Mouse (Mus musculus): ENCODE data around the gene Alkbh6. TPM values are rescaled to one million over a fixed set of nuclear protein-coding genes. Genes with fewer than 3 reads are reported as not detected.
A peak's percentile ranks its signal among the peaks of the same experiment; 100 is the strongest.

Gene Alkbh6
- total RNA-seq, 2 experiments from 2014 or later: 54.2 to 57.2 TPM

DNA sequence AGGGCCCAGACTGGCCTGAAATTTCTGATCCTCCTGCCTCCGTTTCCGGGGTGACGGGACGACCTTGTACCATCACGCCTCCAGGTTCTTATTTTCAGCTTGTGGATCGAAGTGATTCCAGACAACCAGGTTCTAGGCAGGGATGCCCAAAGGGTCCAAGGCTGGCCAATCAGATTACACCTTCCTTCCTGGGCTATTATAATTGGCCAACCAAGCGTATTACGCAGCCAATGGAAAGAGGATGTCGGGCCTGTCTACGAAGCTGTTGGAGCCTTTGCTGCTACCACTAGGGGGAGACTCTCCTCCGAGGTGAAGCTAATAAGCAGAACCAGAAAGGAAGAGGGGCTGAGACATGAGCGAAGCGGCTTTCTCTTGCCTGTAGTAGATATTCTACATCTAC, 23.4 kb downstream of the Alkbh6 start:
- peak; percentile 86 to 87 for DNase-seq

DNA sequence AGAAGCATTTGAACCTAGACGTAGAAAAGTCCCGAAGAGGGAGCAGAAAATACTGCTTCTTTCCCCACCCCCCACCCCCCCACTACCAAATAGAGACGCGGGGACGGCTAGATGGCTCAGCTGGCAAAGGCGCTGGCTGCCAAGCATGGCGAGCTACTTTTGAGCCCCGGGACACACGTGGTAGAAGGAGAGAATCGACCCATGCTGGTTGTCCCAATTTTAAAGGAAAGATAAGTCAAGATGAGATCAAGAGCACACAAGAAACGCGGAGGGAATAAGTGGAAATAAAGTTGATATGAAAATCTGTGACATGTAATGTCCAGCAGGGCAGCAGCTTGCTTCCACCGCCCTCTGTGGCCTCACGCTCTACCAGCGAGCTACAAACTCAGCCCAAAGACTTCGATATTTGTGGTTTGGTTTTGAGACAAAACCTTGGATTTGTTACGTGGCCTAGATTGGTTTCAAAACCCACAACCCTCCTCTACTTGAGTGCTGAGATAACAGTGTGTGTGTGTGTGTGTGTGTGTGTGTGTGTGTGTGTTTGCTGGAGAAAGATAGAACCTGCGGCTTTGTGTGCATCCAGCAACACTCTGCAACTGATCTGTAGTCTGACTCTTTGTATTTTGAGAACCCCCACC, 24.2 kb downstream of the Alkbh6 start:
- no peak for DNase-seq

DNA sequence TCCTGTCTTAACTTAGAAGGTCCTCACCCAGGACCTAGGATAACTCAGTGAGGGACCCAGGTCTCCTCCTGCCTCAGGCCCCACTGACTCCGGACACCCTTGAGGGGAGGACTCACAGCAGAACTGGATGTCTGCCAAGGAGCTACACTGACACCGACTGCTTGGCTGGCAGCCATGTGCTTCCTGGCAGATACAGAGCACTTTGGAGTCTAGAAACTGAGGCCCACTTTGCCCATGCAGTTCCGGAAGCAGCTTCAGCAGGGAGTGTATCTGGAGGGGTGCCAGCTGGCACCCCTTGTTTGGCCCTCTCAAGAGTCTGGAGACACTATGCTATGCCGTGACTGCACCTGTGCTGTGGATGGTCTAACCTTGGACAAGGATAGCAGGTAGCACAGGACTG, 24.9 kb downstream of the Alkbh6 start:
- DNase-seq: peak; percentile 53 to 58

DNA sequence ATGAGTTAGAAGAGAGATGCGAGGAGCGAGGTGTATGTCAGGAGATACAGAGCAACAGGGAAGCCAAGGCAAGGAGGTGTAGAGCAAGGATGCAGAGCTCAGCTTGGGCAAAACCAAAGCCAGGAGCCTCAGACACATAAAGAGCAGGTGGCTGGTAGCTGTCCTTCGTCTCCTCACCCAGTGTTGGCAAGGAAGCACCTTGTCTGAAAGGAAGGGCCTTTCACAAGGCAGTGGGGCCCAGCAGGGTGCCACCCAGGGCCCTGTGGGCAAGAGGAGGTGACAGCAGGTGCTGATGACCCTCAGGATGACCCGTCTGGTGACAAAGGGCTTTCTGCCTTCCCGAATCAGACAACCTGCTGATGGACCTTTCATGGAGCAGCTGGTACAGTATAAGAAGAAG, 26.0 kb downstream of the Alkbh6 start:
- no peak for DNase-seq

DNA sequence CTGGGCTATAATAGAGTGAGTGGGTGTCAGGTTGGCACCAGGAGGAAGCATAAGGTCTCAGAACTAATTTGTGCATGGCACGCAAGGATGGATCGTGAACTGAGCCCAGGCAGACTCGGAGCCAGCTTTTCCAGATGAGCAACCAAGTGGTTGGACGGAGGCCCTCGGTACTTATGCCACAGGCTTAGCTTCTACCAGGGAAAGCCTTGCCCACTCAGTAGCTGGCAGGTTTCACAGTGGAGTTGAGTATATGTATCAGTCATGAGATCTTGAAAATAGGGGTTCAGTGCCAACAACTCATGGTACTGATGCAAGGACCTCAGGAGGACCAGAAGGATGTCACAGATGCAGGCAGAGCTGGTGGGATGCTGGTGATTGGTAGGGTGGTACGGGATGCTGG, 27.2 kb downstream of the Alkbh6 start:
- DNase-seq: no peak

DNA sequence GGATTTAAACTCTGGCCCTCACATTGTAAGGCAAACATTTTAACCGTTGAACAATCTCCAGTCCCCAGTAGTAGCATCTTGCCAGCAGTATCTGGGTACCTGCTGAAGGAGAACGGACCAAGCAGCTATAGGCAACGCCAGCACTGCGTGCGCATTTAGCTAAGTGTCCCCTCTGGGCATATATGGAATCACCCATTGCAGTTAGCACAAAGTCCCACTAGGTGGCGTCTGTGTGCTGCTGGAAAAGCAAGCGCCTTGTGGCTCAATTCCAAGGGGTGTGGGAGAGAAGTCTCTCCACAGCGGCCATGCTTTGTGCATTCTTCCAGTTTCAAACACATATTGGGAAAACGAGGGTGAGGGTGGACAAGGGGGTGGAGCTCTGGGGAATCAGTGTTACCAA, 27.9 kb downstream of the Alkbh6 start:
- DNase-seq: peak; percentile 82 to 85

DNA sequence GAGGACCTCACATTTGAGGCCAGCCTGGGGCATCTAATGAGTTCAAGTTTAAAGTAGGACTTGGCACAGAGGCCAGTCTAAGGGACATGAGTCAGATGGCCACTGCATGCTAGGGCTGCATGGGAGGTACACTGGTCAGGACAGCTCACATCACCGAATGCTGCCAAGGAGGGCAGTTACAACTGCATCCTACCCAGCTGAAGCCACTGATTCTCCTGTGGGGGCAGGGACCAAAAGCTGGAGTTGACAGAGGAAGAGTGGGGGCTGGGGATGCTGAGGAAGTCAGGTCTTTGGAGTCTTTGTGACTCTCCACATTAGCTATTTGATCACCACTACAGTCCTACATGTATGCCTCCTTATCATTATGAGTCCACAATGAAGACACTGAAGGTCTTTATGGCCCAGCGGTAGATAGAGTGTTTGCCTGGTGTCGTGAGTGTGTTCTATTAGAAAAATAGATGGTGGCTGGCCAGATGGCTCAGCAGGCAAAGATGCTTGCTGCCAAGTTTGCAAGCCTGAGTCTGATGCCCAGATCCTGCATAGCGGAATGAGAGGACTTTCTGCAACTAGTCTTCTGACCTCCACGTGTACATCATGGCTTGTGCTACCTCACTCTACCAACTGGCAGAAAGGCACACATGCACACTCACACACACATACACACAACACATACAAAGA, 31.1 kb downstream of the Alkbh6 start:
- no peak for DNase-seq

DNA sequence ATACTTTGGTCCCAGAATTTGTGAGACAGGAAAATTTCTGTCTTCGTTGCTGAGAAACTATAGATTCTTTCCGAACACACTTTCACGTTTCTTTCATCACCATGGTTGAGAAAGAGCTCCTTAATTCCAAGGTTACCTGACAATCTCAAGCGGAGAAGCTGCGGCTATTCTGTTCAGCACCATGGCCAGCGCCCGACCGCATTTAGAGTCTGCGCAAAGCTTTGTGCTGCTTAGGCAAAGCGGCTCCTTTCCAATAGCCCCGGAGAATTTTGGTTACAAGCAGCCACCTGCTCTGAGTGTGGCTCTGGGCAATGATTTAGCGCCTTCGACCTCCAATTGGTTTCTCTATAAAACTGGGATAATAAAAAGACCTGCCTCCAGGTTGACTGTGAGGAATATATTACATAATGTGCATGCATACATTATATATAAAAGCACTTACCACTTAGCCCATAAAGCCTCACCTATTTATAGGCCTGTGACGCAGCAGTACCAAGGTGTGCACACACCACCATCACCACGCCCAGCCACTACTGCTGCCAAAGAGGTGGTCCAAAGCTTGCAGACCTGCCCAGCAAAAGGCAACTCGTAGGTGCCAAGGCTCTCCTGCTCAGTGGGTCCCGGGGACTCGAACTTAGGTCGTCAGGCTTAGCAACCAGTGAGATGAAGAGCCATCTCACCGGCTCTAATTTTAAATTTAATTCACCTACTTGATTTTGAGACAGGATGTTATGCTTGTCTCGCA, 38.3 kb downstream of the Alkbh6 start:
- no peak for DNase-seq

DNA sequence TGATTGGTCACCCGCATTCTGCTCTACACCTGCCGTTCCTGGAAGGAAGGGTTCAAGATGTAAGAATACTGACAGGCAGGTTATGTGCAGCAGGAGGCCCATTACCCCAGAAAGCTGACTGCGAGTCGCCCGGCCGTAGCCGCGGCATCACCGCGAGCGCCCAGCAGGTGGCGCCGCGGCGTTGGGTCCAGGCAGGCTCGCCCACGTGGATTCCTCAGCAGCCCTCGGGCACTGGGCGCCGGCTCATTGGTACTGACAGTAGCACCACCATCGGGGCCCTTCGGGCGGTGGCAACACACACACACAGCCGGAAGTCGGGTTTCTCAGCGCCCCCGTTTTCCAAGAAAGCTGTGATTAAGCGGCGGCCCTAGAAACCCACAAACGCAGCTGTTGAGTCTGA, 39.3 kb downstream of the Alkbh6 start:
- peak; percentile 62 to 72 for DNase-seq

DNA sequence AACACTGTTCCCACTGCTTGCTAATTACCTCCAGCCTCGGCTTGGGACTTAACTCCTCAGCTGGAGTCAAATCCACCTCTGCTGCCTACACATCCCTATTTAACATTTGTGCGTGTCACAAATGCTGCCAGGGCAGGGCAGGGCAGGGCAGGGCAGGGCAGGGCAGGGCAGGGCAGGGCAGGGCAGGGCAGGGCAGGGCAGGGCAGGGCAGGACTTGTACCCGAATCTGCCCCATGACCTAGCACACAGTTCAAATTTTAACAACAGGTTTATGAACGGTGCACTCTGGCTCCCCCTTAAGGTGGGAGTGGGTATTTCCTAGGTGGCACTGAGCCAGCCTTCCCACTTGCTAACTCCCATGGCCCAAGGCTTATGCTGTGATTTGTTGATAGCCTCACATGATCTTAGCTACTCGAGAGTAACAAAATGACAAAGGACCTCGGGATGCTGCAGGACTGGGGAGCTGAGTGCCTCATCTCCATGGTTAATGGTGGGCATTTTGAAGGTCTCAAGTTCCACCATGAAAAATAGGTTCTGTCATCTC, 44.8 kb downstream of the Alkbh6 start:
- DNase-seq: peak; percentile 59 to 66

DNA sequence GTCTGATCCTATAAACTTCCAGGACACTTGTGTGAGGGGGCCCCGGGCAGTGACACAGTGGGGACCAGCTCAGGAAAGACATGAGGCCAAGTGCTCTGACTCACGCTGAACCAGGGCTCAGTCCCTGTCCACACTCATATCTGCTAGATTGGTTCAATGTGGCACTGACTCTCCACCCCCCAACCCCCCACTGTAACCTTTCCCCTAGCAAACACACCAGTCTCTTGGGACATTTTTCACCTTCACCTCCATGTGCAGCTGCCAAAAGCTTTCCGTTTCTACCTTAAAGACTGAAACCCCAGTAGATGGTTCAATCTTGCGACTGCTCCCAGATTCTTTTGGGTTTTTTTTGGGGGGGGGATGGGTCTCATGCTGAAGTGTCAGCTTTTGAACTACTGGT, 45.5 kb downstream of the Alkbh6 start:
- no peak for DNase-seq

DNA sequence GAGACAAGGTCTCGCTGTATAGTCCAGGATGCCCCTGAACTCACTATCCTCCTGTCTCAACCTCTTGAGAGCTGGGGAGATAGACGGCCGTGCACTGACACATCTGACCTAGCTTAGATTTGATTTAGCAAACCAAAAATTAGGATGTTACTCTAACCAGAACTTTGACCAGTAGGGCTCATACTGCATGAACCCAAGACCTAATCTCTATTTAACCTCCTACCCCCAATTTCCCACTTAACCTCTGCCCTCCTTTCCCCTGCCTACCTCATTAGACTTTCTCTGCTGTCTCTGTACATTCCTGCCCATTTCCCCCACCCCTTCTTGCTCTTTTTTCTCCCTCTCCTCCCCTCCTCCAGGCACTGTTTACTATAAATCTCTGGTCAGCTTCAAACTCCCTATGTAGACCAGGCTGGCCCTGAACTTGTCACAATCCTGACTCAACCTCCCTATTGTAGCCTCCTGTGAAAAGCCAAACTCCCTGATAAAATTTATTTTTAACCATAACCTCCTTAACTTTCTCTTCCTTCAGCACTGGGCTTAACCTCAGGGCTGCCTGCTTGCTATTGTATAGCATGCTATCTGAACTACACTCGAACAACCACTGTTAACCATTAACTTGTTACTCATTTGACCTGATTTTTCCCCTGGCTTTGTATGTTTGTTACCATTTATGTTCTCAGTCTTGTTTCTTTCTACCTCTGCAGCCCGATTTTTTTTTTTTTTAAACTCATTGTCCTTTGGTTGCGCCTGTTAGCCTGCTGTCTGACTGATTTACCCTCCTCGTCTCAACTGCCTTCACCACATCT, 50.1 kb downstream of the Alkbh6 start:
- DNase-seq: no peak

DNA sequence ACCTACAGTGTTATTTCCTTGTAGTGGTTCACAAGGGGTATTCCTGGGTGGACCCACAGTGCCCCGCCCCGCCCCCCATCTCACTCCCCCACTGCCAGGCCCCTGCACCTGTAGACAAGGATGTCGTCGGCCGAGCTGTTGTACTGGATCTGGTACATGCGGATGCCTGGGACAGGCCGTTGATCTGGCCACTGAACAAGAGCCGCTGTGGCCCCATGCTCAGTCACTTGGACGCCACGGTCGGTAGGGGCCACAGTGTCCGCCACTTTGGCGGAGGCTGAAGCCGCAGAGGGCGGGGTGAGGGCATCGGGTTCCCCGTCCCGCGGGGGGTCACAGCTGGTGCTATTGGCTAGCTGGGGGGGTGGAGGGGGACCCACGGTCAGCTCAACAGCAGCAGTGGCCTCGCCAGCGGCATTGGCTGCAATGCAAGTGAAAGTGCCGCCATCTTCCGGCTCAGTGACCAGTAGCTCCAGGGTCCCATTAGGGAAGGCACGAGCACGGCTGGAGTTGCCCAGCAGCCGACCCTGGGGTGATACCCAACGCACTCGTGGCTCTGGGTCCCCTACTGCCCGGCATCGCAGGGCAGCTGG, 50.9 kb downstream of the Alkbh6 start:
- no peak for DNase-seq

DNA sequence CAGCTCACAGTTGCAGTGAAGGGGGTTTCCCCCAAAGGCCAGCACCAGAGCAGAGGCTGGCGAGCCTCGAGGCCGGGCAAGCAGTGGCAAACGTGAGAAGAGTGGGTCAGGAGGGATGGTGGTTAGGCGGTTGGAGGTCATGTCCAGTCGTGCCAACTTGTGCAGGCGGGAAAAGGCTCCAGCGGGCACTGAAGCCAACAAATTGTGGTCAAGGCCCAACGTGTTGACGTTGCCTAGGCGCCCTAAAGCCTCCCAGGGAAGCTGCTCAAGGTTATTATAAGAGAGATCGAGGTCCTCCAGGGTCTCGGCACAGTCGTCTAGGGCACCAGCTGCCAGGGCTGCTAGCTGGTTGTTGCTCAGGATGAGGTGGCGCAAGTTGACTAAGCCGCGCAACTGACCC, 51.5 kb downstream of the Alkbh6 start:
- DNase-seq: no peak

DNA sequence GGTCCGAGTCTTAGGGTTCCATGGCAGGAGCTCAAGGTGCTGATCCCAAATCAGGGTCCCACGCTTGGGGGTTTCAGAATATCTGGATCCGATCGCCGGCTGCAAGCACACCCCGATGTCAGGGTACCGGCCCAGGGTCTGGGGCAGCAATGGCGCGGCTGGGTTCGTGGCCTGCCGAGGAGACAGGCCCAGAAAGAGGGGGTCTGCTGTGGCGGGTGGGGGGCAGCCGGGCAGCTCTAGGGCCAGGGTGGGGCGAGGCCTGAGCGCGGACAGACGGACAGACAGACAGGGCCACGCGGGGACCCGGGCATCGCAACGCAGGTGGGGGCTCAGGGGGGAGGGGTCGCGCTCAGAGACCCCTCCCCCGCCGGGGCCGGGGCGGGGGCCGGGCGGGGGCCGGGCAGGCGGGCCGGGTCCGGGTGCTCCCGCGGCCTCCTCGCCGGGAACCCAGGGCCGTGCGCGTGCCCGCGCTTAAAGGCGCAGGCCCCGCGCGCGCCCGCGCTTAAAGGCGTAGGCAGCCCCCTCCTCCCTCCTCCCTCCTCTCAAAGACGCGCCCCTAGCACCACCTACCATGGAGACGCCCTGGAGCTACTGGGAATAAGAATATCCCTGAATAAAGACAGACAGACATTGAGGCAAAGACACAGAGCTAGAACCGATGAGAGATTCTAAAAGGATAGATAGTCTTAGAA, 54.3 kb downstream of the Alkbh6 start, which contains the start of gene Lrfn3:
Gene Lrfn3 (minus strand): TSS at position 121 of the 692 bp plus-strand sequence.
- peak in 1 of 2 experiments; percentile 61 for DNase-seq

DNA sequence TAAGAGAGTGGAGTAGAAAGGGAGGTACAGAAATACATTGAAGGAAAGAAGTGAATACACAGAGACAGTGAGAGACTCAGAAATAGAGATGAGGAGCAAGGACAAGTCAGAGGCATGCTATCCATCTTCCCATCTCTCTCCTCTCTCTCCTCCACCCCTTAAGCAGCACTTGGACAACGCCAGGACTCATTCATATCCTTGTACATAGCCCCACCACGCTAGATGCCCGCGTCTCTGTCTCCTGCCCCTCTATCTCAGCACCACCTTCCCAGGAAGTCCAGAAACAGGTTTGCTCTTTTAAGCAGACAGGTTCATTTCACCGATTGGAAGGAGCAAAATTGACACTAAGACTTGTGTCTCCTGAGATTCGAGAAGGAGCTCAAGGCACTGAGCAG, 54.8 kb downstream of the Alkbh6 start:
- DNase-seq: no peak

Other genes with a start within 250 kb of the Alkbh6 start
- gene Zfp82, start 235.8 kb upstream of the Alkbh6 start, total RNA-seq (2021): 1 to 10 TPM; 3.7 to 4.2 TPM
- gene Gm26920, start 218.3 kb upstream of the Alkbh6 start, total RNA-seq (2021): under 1 TPM in 1 of 2 experiments, not detected in 1; 0.97 TPM
- gene Zfp566, start 218.2 kb upstream of the Alkbh6 start, total RNA-seq (2021): 1 to 10 TPM; 6.4 to 8.0 TPM
- gene Zfp260, start 213.9 kb upstream of the Alkbh6 start, total RNA-seq (2021): 10 to 100 TPM; 76.8 to 83.7 TPM
- gene Zfp382, start 186.8 kb upstream of the Alkbh6 start, total RNA-seq (2021): 10 to 100 TPM; 31.8 to 35.0 TPM
- gene Zfp146, start 139.0 kb upstream of the Alkbh6 start, total RNA-seq (2021): 10 to 100 TPM; 53.8 to 54.8 TPM
- 1 to 10 TPM; 3.7 to 5.0 TPM for gene Cox7a1, start 124.6 kb upstream of the Alkbh6 start, total RNA-seq (2021)
- gene Capns1, start 109.9 kb upstream of the Alkbh6 start, total RNA-seq (2021): 100 to 1,000 TPM; 207 to 234 TPM
- 10 to 100 TPM; 53.1 to 65.2 TPM for gene Polr2i, start 76.8 kb upstream of the Alkbh6 start, total RNA-seq (2021)
- gene Tbcb, start 76.4 kb upstream of the Alkbh6 start, total RNA-seq (2021): 100 to 1,000 TPM; 118 to 127 TPM
- not detected for gene Ovol3, start 73.0 kb upstream of the Alkbh6 start, total RNA-seq (2021)
- gene Thap8, start 28.6 kb upstream of the Alkbh6 start, total RNA-seq (2021): under 1 TPM; 0.27 to 0.28 TPM
- 1 to 10 TPM in 1 of 2 experiments, under 1 TPM in 1; 0.94 to 2.1 TPM for gene Wdr62, start 28.3 kb upstream of the Alkbh6 start, total RNA-seq (2021)
- 100 to 1,000 TPM; 454 to 456 TPM for gene Clip3, start 17.0 kb upstream of the Alkbh6 start, total RNA-seq (2021)
- 10 to 100 TPM; 10.5 to 12.7 TPM for gene Syne4, start 6.1 kb downstream of the Alkbh6 start, total RNA-seq (2021)
- gene E130208F15Rik, start 13.0 kb downstream of the Alkbh6 start, total RNA-seq (2021): under 1 TPM; 0.28 to 0.40 TPM
- gene Sdhaf1, start 15.2 kb downstream of the Alkbh6 start, total RNA-seq (2021): 1 to 10 TPM; 6.6 to 7.4 TPM
- gene Lrfn3, start 54.1 kb downstream of the Alkbh6 start, total RNA-seq (2021): 10 to 100 TPM; 29.3 to 30.7 TPM
- gene Tyrobp, start 105.0 kb downstream of the Alkbh6 start, total RNA-seq (2021): 10 to 100 TPM; 27.4 to 30.2 TPM
- gene Hcst, start 111.1 kb downstream of the Alkbh6 start, total RNA-seq (2021): not detected
- gene Nfkbid, start 113.0 kb downstream of the Alkbh6 start, total RNA-seq (2021): 1 to 10 TPM; 3.1 to 3.4 TPM
- 1,000 to 10,000 TPM; 1,244 to 1,325 TPM for gene Aplp1, start 136.8 kb downstream of the Alkbh6 start, total RNA-seq (2021)
- gene Kirrel2, start 149.0 kb downstream of the Alkbh6 start, total RNA-seq (2021): 10 to 100 TPM; 12.3 to 21.0 TPM
- gene Nphs1, start 149.6 kb downstream of the Alkbh6 start, total RNA-seq (2021): 1 to 10 TPM; 1.2 TPM
- under 1 TPM in 1 of 2 experiments, not detected in 1; 0.73 TPM for gene Prodh2, start 184.9 kb downstream of the Alkbh6 start, total RNA-seq (2021)
- gene Arhgap33, start 226.3 kb downstream of the Alkbh6 start, total RNA-seq (2021): 100 to 1,000 TPM; 104 to 111 TPM
- 1 to 10 TPM; 3.3 to 3.7 TPM for gene Hspb6, start 243.5 kb downstream of the Alkbh6 start, total RNA-seq (2021)
- gene Proser3, start 243.6 kb downstream of the Alkbh6 start, total RNA-seq (2021): 1 to 10 TPM; 5.7 to 6.9 TPM

Data from layer of hippocampus, postnatal 36 days (tissue).